23 mouse cellular contexts compared by ENCODE assay signal in genomic region chr16:29453282-29453681, GRCm38 (mm10).
DNase-seq lines count a peak whose midpoint lies in the region; ATAC-seq and TF ChIP-seq lines count a peak whose summit lies in the region.
"Had no signal": no experiment of that assay in that cellular context is flagged by ENCODE, and none has a peak within 500 bp of the region (broad histone marks: within the 10 kb centered on the region; RNA-seq: fewer than 3 reads in every experiment).

No protein-coding gene starts in this region.

- H3K36me3 ChIP-seq in midbrain, embryonic 15.5 days (replicated peaks) = no peaks in the 10 kb centered on the region
- H3K36me3 ChIP-seq: forebrain, embryonic 10.5 days; heart, embryonic 10.5 days; heart, embryonic 13.5 days; hindbrain, embryonic 12.5 days had no signal

- H3K9me3 ChIP-seq in midbrain, embryonic 15.5 days = no peaks in the 10 kb centered on the region
- H3K9me3 ChIP-seq: forebrain, embryonic 10.5 days; heart, embryonic 10.5 days; heart, embryonic 13.5 days; hindbrain, embryonic 12.5 days had no signal

- H3K27me3 ChIP-seq in midbrain, embryonic 15.5 days (replicated peaks) = no peaks in the 10 kb centered on the region
- H3K27me3 ChIP-seq: hindbrain, embryonic 12.5 days had no signal

- peak; percentile 40; the same call in 1 of the 2 replicates for ATAC-seq in megakaryocyte, adult 5-6 weeks (ENCODE audit: poor library complexity, severe bottlenecking)
- ATAC-seq in midbrain, embryonic 15.5 days (replicated peaks) = no peak
- ATAC-seq: activated CD4-positive, CD25-positive, alpha-beta regulatory T cell, adult 4 months; forebrain, embryonic 14.5 days; forebrain, postnatal 0 days; hindbrain, embryonic 16.5 days had no signal

- H3K4me1 ChIP-seq in bone marrow macrophage, adult 2 months (ENCODE audit: control insufficient read depth, insufficient read depth, low read length) = peaks cover 14% of the 10 kb centered on the region
- H3K4me1 ChIP-seq in midbrain, embryonic 15.5 days = no peaks in the 10 kb centered on the region
- H3K4me1 ChIP-seq: forebrain, embryonic 10.5 days; heart, embryonic 10.5 days; heart, embryonic 13.5 days; hindbrain, embryonic 12.5 days had no signal

- H3K27ac ChIP-seq in bone marrow macrophage, adult 2 months (ENCODE audit: insufficient read depth, low read depth, low read length) = 0 out of 2 replicates have a peak overlapping the region, but pooled peaks have one; percentile 25
- no peak overlapping the region for H3K27ac ChIP-seq in midbrain, embryonic 15.5 days
- H3K27ac ChIP-seq: forebrain, embryonic 10.5 days; gastrocnemius, adult 2 months; heart, adult 2 months; heart, embryonic 10.5 days; heart, embryonic 13.5 days; hindbrain, embryonic 12.5 days had no signal

- TF ChIP-seq CTCF in bone marrow macrophage, adult 2 months (IDR thresholded peaks at IDR 0.05; ENCODE audit: low read depth, low read length) = no peak

- DNase-seq in lung, postnatal 25 days (ENCODE audit: low spot score) = peak; percentile 1
- DNase-seq in lung, postnatal 10 days = no peak
- no peak for DNase-seq in urinary bladder, postnatal 4 days (ENCODE audit: low spot score in 2 of 2)
- DNase-seq: adrenal gland, adult 8-10 months; adrenal gland, postnatal 25 days; cerebellum, adult 18-20 months; cerebellum, adult 9-10 months; cerebellum, postnatal 14 days; forebrain, postnatal 0 days; gastrocnemius, adult 2 months; gastrocnemius, postnatal 14 days; heart, adult 2 months; heart, postnatal 14 days had no signal

- WGBS in midbrain, embryonic 15.5 days = 72% methylated on average over 6 of the region's 6 CpGs

- H3K9ac ChIP-seq in midbrain, embryonic 15.5 days = no peak overlapping the region
- H3K9ac ChIP-seq: forebrain, postnatal 0 days; heart, embryonic 13.5 days; hindbrain, embryonic 12.5 days had no signal

- H3K4me2 ChIP-seq in midbrain, embryonic 15.5 days = no peak overlapping the region
- H3K4me2 ChIP-seq: heart, embryonic 13.5 days; hindbrain, embryonic 12.5 days had no signal

- TF ChIP-seq POLR2A in bone marrow macrophage, adult 2 months (IDR thresholded peaks at IDR 0.05; ENCODE audit: borderline replicate concordance, low read depth, low read length) = no peak

- no peak overlapping the region for H3K4me3 ChIP-seq in bone marrow macrophage, adult 2 months (ENCODE audit: insufficient read depth, low read length)
- H3K4me3 ChIP-seq in midbrain, embryonic 15.5 days = no peak overlapping the region
- H3K4me3 ChIP-seq: forebrain, embryonic 10.5 days; gastrocnemius, adult 2 months; heart, adult 2 months; heart, embryonic 10.5 days; heart, embryonic 13.5 days; hindbrain, embryonic 12.5 days had no signal
